Mouse (Mus musculus) small intestine, adult 2 months (tissue): ENCODE measurements at regions not wholly inside any gene's neighbourhood (a gene's known extent, or its start where the extent isn't known, plus 50 kb on each side); places are given as distances from the start of the nearest gene placed in this dataset.

ENCODE experiments used
- CTCF ChIP-seq: fragments of 200-500 bp; IDR thresholded peaks from 2 replicates; pipeline ENCODE4 v1.5.1; 2012; ENCODE audit warnings: low read depth, mild to moderate bottlenecking, control low read depth, inconsistent platforms, low read length, moderate library complexity, mixed read lengths; ENCODE audit not compliant: insufficient replicate concordance, insufficient read length; ENCODE audit errors: extremely low read depth
- POLR2A ChIP-seq: fragments of 200-500 bp; IDR thresholded peaks from 2 replicates; pipeline ENCODE4 v1.6.1; 2012; ENCODE audit warnings: low read depth, mild to moderate bottlenecking, control low read depth, inconsistent platforms, low read length, moderate library complexity

DNA sequence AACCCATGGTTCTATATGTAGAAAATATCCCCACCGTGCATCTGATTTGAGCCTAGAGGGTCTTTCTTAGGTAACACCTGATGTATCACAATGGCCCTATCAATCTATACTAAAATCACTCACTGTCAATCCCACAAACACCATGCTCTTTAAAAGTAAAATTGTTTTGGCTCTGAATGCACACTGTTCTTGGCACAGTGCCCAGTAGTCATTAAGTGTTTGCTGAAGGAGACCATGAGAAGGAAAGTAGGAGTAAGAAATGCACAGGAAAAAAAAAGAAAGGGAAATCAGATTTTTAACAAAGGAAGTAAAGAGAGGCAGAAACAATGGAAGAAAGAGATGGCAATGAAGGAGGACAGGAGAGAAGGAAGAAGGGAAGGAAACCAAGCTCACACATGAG, 175.0 kb upstream of the Gm10192 start:
- TF ChIP-seq POLR2A (no peak), CTCF (no peak)
